Mouse (Mus musculus) layer of hippocampus, adult 11-12 months (tissue): ENCODE data around the gene Traf1.

Experiments
- DNase-seq: peaks from one replicate; pipeline ENCODE4 v3.0.0; 2022; ENCODE audit warnings: low spot score

Gene Traf1

DNA sequence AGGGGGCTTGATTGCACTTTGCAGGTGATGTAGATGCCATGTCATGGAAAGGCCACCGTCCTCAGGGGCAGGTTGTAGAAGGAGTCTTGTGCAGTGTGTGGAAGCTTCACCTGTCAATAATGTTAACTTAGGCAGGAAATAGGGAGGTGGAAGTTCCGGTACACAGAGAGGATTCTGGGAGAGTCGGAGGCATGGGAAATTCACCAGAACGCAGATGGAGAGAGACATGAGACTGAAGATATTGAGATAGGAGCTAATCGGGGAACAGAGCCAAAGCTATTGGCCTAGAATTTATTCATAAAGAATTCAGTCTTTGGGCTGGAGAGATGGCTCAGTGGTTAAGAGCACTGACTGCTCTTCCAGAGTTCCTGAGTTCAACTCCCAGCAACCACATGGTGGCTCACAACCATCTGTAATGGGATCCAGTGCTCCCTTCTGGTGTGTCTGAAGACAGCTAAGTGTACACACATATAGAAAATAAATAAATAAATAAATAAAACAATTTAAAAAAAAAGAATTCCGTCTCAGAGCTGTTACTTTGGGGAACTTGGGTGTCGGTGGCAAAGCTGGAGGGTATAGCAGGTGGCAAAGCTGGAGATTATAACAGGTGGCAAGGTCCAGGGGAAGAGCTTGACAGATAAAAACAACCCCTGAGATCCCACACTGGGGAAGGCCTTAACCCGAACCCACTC is 4.8 kb upstream of the Traf1 start:
- no peak for DNase-seq

DNA sequence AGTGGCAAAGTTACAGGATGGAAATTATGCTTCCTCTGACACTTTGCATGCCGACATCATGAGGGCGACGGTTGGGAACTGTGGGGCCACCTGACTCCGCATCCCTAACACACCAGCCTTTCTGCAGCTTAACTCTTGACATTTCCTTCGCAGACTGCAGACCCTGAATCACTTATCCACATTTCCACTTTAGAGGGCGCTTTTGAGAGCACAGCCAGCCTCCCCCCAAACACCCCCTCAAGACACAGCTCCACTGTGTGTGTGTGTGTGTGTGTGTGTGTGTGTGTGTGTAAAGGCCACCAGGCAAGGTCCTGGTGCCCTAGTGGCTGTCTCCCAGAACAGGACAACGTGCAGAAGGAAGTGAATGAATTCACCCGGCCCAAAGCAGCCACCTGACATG is 4.2 kb upstream of the Traf1 start:
- no peak for DNase-seq

DNA sequence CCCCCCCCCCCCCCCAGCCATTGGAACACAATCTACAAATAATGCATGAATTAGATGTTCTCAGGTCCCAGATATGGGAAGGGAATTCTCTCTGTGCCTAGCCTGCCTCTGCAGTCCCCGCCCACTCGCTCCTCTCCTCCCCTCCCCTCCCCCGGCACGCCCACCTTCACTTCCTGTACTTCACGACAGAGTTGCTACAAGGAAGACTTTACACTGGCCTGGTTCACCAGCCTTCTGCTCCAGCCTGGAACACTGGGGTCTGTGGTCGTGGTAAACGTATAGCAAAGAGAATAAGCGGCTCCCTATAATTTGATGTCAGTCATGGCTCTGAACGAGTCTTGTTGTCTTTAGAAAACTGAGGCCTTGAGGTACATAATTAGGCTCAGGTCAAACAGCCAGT is 3.7 kb upstream of the Traf1 start:
- no peak for DNase-seq

- no peak for DNase-seq
These were observed 3.1 kb upstream of the Traf1 start for GRCm38 (mm10) chr2:34964651-34965050.

DNA sequence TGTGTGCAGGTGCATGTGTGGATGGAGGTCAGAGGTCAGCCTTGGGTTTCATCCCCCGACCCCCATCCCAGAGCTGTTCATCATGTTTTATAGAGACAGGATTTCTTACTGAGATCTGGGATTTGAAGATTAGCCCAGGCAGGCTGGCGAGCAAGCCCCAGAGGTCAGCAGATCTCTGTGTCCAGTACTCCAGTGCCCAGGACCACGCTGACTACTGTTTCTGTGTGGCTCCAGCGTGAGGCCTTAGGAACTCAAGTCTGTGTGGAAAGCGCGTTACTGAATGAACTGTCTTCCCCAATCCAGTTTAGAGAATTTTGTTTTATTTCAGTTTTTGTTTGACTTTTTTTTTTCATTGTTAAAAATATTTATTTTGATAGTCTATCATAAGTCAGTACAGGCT is 2.7 kb upstream of the Traf1 start:
- DNase-seq = no peak

DNA sequence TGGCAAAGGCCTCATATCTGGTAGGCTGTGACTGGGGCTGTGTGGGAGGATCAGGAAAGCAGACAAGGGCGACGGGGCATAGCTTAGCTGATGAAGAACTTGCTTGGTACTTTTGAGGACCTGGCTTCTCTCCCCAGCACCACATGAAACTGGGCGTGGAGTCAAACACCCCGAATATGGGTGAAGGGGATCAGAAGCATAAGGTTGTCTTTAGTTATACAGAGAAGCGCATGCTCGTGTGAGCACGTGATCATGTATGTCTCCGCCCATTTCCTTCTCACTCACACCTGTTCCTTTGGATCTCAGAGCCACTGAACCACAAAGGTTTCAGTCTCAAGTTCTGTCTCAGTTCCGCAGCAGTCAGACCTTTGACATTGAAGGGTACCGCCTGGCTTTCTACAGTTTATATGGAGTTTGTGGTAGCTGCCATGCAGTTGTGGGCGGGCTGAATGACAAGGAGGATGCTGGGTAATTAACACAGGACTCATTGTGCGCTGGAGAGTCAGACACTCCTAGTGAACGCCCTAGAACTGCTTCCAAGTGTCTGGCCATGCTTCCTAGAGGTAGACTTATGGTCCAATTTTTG is 1.9 kb upstream of the Traf1 start:
- no peak for DNase-seq

- DNase-seq = no peak
These were observed 1.3 kb upstream of the Traf1 start for GRCm38 (mm10) chr2:34962893-34963292.

- no peak for DNase-seq
These were observed 639 bp upstream of the Traf1 start for GRCm38 (mm10) chr2:34962211-34962610.

- DNase-seq = no peak
These were observed 606 bp downstream of the Traf1 start for GRCm38 (mm10) chr2:34960966-34961365.

GRCm38 (mm10) chr2:34960466-34960865 is 1.1 kb downstream of the Traf1 start:
- no peak for DNase-seq

GRCm38 (mm10) chr2:34958582-34958981 is 3.0 kb downstream of the Traf1 start:
- no peak for DNase-seq

GRCm38 (mm10) chr2:34958036-34958435 is 3.5 kb downstream of the Traf1 start:
- DNase-seq = no peak

DNA sequence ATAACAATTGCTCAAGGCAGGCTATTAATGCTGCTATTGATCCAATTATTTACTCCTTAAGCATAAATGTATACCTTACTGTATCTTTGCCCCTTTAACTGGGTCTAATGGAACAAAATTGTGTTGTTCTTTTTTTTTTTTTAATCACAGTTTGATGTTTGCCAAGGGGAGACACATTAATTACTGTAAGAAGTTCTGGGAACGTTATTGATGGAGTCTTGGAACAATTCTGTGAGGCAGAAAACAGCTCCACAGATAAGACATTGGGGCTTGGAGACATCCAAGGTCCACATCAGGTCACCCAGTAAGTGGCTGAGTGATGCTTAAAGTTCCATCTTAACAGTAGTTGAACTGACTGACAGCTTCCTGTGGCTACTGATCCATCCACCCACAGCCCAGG is 4.2 kb downstream of the Traf1 start:
- no peak for DNase-seq

DNA sequence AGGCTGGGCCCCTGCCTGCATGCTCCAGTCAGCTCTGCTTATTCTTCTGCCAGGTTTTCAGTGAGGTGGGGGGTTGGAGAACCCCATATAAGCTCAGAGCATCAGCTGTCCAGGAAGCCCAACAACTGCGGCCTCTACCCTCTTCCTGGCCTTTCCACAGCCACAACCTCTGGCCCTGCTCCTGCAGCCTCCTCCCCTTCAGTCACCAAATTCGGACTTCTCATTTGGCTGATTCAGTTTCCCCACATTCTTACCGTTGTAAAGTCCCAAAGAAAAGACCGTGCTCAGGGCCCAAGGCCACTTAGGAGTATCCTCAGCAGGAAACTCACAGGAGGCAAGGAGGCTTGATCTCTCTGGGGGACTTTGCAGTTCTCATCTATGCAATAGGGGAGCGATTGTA is 4.6 kb downstream of the Traf1 start:
- no peak for DNase-seq

GRCm38 (mm10) chr2:34954344-34954743 is 7.2 kb downstream of the Traf1 start:
- no peak for DNase-seq

- no peak for DNase-seq
These were observed 7.9 kb downstream of the Traf1 start for GRCm38 (mm10) chr2:34953547-34954116.

DNA sequence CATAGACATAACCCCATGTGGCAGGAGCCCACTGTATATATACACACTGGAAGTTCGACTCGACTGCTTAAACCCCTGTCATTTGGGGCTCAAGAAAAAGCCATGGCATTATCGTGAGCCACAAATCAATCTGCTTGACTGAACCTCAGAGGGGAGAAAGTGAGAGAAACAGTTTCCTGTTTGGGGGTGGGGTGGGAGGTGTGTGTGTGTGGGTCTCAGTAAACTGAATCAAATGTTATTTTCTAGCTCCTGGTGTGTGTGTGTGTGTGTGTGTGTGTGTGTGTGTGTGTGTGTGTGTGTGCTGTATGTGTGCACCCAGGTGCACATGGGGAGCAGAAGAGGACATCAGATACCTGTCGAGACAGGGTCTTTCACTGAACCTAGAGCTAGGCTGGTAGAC is 8.6 kb downstream of the Traf1 start:
- DNase-seq = no peak

- no peak for DNase-seq
These were observed 10.1 kb downstream of the Traf1 start for GRCm38 (mm10) chr2:34951469-34951868.

- no peak for DNase-seq
These were observed 12.9 kb downstream of the Traf1 start for GRCm38 (mm10) chr2:34948622-34949021.

DNA sequence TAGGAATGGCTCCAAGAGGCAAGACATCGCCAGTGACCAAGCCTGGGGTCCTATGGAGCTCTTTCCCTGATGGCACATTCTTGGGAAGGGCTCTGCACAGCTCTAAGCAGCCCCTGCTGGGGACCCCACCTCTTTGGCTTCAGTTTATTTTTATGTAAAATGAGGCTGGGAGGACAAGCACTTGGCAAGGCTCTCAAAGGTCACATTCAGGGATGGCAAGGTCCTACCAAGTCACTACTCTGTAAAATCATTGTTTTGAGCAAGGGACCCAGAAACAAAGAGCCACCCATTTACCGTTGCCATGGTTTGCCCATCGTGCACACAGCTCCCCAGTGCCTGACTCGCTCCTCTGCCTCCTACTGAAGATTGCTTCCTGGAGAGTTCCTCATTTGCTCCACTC is 15.5 kb downstream of the Traf1 start:
- no peak for DNase-seq

DNA sequence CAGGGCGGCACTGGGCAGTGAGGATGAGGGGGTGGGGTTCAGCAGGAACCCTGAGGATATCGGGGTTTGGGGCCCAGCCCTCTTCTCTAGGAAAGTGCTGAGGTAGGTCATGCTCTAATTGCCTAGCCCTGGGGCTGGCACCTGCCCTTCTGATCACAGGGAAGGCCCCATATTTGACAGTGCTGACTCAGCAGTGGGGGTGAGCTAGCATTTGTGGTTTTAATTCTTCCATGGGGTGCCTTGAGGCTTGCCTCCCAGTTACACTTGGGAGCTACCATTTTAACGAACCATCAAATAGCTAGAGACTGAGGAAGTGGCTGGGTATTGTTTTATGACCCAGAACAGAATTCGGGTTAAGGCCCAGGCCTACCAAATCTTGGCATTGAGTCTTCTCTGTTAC is 16.0 kb downstream of the Traf1 start:
- no peak for DNase-seq

DNA sequence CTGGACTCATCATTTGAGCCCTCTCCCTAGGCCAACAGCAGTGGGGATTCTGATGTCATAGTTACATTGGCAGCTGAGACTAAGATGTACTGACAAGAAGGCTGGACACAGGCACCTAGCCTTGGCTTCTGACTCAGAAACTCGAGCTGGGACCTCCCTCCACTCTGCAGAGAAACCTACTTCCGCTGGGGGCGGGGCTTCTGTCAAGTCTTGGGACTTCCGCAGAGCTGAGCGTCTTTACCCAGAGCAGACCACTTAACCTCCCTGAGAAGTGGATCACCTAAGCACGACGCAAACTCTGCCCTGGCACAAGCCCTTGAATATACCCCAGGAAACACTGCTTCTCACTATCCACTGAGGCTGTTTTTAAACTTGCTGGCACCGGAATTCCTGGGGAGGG is 16.8 kb downstream of the Traf1 start:
- peak; percentile 37 for DNase-seq

DNA sequence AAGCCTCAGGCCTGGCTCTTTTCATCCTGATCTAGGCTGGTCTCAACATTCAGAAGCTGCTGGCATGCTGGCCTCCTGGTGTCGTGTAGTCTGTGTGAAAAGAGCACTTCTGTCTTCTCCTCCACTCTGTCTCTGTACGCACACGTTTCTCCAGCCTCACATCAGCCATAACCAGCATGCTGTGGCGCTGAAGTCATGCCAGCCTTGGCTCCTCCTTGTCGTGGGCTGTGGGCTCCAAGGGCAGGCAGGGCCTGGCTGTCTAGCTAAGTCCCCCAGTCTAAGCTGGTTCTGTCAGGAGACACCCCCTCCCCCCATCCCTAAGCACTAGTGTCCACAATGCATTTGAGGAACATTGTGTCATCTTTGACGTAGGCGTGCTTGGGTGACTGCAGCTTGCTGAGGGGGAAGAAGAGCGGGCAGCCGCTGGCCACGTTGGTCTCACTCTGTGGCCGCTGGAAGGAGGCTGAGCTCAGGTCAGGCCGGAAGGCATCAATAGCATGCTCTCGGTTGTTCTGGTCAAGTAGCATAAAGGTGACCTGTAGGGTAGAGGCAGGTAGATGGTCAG is 17.9 kb downstream of the Traf1 start:
- DNase-seq = peak; percentile 31
